In genomic region chr11:33147171-33147571, GRCm38 (mm10) we compare ENCODE assay signal across 8 mouse cellular contexts. TPM values are rescaled to one million over a fixed set of nuclear protein-coding genes. Genes with fewer than 3 reads are reported as not detected.
DNase-seq lines count a peak whose midpoint lies in the region; ATAC-seq and TF ChIP-seq lines count a peak whose summit lies in the region.

Gene Fgf18 (minus strand): TSS chr11:33147400.

- no peak for TF ChIP-seq POLR2A in cerebellum, adult 2 months (IDR thresholded peaks at IDR 0.05; ENCODE audit: borderline replicate concordance, insufficient read depth, low read length)

- DNase-seq in cerebellum, adult 11 months = peak; percentile 15
- DNase-seq in cerebellum, adult 9-11 months = no peak
- DNase-seq in cerebellum, adult 2 months = peak in 1 of 2 experiments; percentile 44
- peak; percentile 61 for DNase-seq in kidney, postnatal 0 days (ENCODE audit: low spot score)
- peak; percentile 86 for DNase-seq in midbrain, embryonic 11.5 days (ENCODE audit: low spot score, missing footprints)
- DNase-seq in yolk sac, embryonic 10.5 days (ENCODE audit: low spot score) = peak; percentile 33

- H3K4me1 ChIP-seq in cerebellum, adult 2 months (ENCODE audit: control insufficient read depth, insufficient read depth, low read length) = no peaks in the 10 kb centered on the region
- H3K4me1 ChIP-seq in kidney, postnatal 0 days (replicated peaks; ENCODE audit: insufficient read depth, low read length) = peaks cover 6% of the 10 kb centered on the region; the same call in 1 of the 2 replicates
- peaks cover 29% of the 10 kb centered on the region for H3K4me1 ChIP-seq in midbrain, embryonic 11.5 days (ENCODE audit: control insufficient read depth, insufficient read depth, low read length)

- no peaks in the 10 kb centered on the region for H3K27me3 ChIP-seq in C2C12 (ENCODE audit: control insufficient read depth, insufficient read depth, insufficient read length)
- 0 out of 2 replicates have a peak, but pooled peaks cover 3% of the 10 kb centered on the region for H3K27me3 ChIP-seq in cerebellum, adult 2 months (ENCODE audit: control insufficient read depth, insufficient read depth, low read length)
- no peaks in the 10 kb centered on the region; the same call in 1 of the 2 replicates for H3K27me3 ChIP-seq in kidney, postnatal 0 days (ENCODE audit: insufficient read depth, low read length)
- peaks cover 31% of the 10 kb centered on the region for H3K27me3 ChIP-seq in midbrain, embryonic 11.5 days (ENCODE audit: control insufficient read depth, insufficient read depth, low read length)

- TF ChIP-seq CTCF in C2C12 (IDR thresholded peaks at IDR 0.05; ENCODE audit: control insufficient read depth, insufficient read depth, insufficient read length) = no peak
- no peak for TF ChIP-seq CTCF in cerebellum, adult 2 months (IDR thresholded peaks at IDR 0.05; ENCODE audit: borderline replicate concordance, insufficient read depth, low read depth, low read length)
- TF ChIP-seq CTCF in kidney, postnatal 0 days (IDR thresholded peaks at IDR 0.05; ENCODE audit: low read depth) = no peak

- under 1% methylated on average over 46 of the region's 53 CpGs for WGBS in cerebellum, adult 2 months
- WGBS in kidney, postnatal 0 days = 0% methylated on average over 30 of the region's 53 CpGs
- WGBS in midbrain, embryonic 11.5 days = 0% methylated on average over 30 of the region's 53 CpGs

- peaks cover 31% of the 10 kb centered on the region for H3K36me3 ChIP-seq in C2C12 (ENCODE audit: control insufficient read depth, insufficient read depth)
- peaks cover 16% of the 10 kb centered on the region for H3K36me3 ChIP-seq in kidney, postnatal 0 days (ENCODE audit: insufficient read depth, low read length)
- peaks cover 6% of the 10 kb centered on the region; the same call in 1 of the 2 replicates for H3K36me3 ChIP-seq in midbrain, embryonic 11.5 days (ENCODE audit: control insufficient read depth, insufficient read depth, low read length)

- no peaks in the 10 kb centered on the region for H3K79me3 ChIP-seq in C2C12 (ENCODE audit: low read depth)

- H3K4me3 ChIP-seq in C2C12 (ENCODE audit: insufficient read depth, poor library complexity, severe bottlenecking) = peak within 1 kb of the TSS; percentile 6
- peak within 1 kb of the TSS; percentile 71 for H3K4me3 ChIP-seq in cerebellum, adult 2 months (replicated peaks; ENCODE audit: insufficient read depth, low read depth, low read length)
- peak within 1 kb of the TSS; percentile 52 for H3K4me3 ChIP-seq in kidney, postnatal 0 days (replicated peaks; ENCODE audit: low read depth, low read length)
- H3K4me3 ChIP-seq in midbrain, embryonic 11.5 days (ENCODE audit: low read depth, low read length) = peak within 1 kb of the TSS; percentile 62

- no peaks in the 10 kb centered on the region for H3K79me2 ChIP-seq in C2C12 (ENCODE audit: control insufficient read depth, insufficient read depth)

- peak within 1 kb of the TSS; percentile 94 for H3K4me2 ChIP-seq in kidney, postnatal 0 days (ENCODE audit: low read length)
- peak within 1 kb of the TSS; percentile 87 for H3K4me2 ChIP-seq in midbrain, embryonic 11.5 days

- no peak within 1 kb of the TSS for H3K27ac ChIP-seq in cerebellum, adult 2 months (ENCODE audit: insufficient read depth, low read length)
- no peak within 1 kb of the TSS for H3K27ac ChIP-seq in kidney, postnatal 0 days
- peak within 1 kb of the TSS; percentile 37 for H3K27ac ChIP-seq in midbrain, embryonic 11.5 days (ENCODE audit: low read depth, low read length)

- ATAC-seq in granulocyte monocyte progenitor cell, adult 5-6 weeks (replicated peaks; ENCODE audit: poor library complexity, severe bottlenecking) = 0 out of 2 replicates have a peak, but pooled peaks have one; percentile 7
- peak; percentile 9; the same call in 1 of the 2 replicates for ATAC-seq in kidney, postnatal 0 days (replicated peaks; ENCODE audit: low FRiP score, low read depth)
- peak; percentile 60 for ATAC-seq in midbrain, embryonic 11.5 days (ENCODE audit: low FRiP score)

- no peaks in the 10 kb centered on the region for H3K9me3 ChIP-seq in kidney, postnatal 0 days (replicated peaks; ENCODE audit: low read length)
- no peaks in the 10 kb centered on the region for H3K9me3 ChIP-seq in midbrain, embryonic 11.5 days (ENCODE audit: control insufficient read depth, low read length)

- H3K9ac ChIP-seq in kidney, postnatal 0 days (ENCODE audit: low read depth, low read length) = peak within 1 kb of the TSS; percentile 46
- H3K9ac ChIP-seq in midbrain, embryonic 11.5 days (ENCODE audit: low read length) = peak within 1 kb of the TSS; percentile 68

- H3ac ChIP-seq in C2C12 (ENCODE audit: control insufficient read depth, insufficient read length, low read depth) = peak within 1 kb of the TSS; percentile 57

TF ChIP-seq in C2C12, 6 proteins besides CTCF, POLR2A, EP300 and RAD21:
- TF ChIP-seq MAX (IDR thresholded peaks at IDR 0.05) (no peak), USF1 (IDR thresholded peaks at IDR 0.05; ENCODE audit: low read depth) (no peak), CEBPB (IDR thresholded peaks at IDR 0.05; ENCODE audit: low read depth) (no peak), MYOD1 (IDR thresholded peaks at IDR 0.05; ENCODE audit: control insufficient read depth, insufficient read length, low read depth) (no peak), MYOG (IDR thresholded peaks at IDR 0.05; ENCODE audit: control insufficient read depth, extremely low read depth, insufficient read length) (no peak), FOSL1 (IDR thresholded peaks at IDR 0.05; ENCODE audit: insufficient read depth, low read length, poor library complexity, severe bottlenecking) (no peak)

RNA-seq across cellular contexts. Expression of gene Fgf18, which starts in this region (rescaled TPM):
- polyA plus RNA-seq in C2C12 (2012; fragmentation: generic; extraction: Trizol) = 0.12 TPM
- 5.4 and 7.2 TPM in 2 replicates for polyA plus RNA-seq in cerebellum, adult 2 months (2012; rRNA removed)
- total RNA-seq in granulocyte monocyte progenitor cell, adult 5-6 weeks (2014; fragmentation: Nextera tagmentation) = not detected in 2 replicates
- not detected in 2 replicates for total RNA-seq in granulocyte monocyte progenitor cell, adult 5-6 weeks (2017)
- 0.54 and 0.76 TPM in 2 replicates for polyA plus RNA-seq in kidney, postnatal 0 days (2015; fragmentation: Nextera tagmentation; extraction: Ambion mirVana)
- 3.9 and 5.2 TPM in 2 replicates for polyA plus RNA-seq in midbrain, embryonic 11.5 days (2014; fragmentation: Nextera tagmentation; extraction: Ambion mirVana)

Comparison
In these comparisons a context has a peak if more than half of its experiments do, and no peak if none do; other contexts are left out.
1. Peak in ATAC-seq in granulocyte monocyte progenitor cell, adult 5-6 weeks; RNA of the gene not detected or under 1 TPM.
2. Peak in DNase-seq, ATAC-seq, H3K4me3 ChIP-seq, H3K9ac ChIP-seq and H3K4me2 ChIP-seq in kidney, postnatal 0 days; RNA of the gene not detected or under 1 TPM.
3. H3K4me3 ChIP-seq: peak in every context shown above with its lines; median percentile 71 in cerebellum, adult 2 months; 62 in midbrain, embryonic 11.5 days; 52 in kidney, postnatal 0 days; 6 in C2C12.
4. ATAC-seq: peak in every context shown above with its lines; median percentile 60 in midbrain, embryonic 11.5 days; 9 in kidney, postnatal 0 days; 7 in granulocyte monocyte progenitor cell, adult 5-6 weeks.